Mouse (Mus musculus) CD4-positive, CD25-positive, alpha-beta regulatory T cell (primary cell): Measurements from ENCODE around the gene Gm42742. TPM values are rescaled to one million over a fixed set of nuclear protein-coding genes. Genes with fewer than 3 reads are reported as not detected.

Experiments used
- polyA plus RNA-seq: library from polyadenylated mRNA; unstranded; fragments of 100-300 nt; shearing (Covaris generic); gene quantifications from one replicate; pipeline ENCODE4 v1.2.1, GENCODE M21; 2017

The Gm42742 gene
- polyA plus RNA-seq = 42.9 TPM

GRCm38 (mm10) chr7:127020901-127021562 lies at the start of gene Gm42742, which contains the start of gene Prrt2:
Gene Gm42742 (minus strand): TSS chr7:127021097.
Gene Prrt2 (minus strand): TSS chr7:127021211.

DNA sequence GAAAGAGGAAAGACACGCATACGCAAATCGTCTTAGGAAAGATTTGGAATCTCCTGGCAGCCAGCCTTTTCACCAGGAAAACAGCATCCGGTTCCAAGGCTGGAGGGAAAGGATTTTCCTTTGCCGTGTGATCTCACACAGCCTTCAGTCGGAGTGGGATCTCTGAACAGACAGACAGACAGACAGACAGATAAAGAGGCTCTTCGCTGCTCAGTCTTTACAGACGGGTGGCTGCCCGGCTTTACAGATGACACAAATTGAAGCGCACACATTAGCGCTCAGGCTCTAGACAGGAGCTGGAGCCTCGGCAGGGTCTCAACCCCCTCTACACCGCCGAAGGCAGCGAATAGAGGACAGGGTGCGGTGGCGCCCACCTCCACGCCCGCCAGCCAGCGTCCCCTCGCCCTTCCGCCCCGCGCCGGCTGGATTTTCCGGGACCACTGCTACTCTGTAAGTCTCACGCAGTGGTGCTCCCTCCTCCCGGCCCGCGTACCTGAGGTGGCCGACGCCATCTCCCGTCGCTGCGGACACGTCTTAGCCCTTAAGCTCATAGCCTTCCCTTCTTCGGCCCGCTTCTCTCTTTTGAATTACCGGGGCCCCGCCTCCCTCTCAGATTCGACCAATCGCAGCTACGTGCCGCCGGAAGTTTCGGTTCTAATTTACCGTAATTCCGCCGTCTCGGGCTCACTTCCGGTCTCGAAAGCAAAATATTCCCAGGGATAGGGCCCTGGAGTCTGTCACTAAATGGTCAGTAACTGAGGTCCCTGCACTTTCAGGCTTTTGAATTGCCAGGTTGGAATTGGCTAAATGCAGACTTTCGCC lies 21.2 kb upstream of the Gm42742 start, which contains the start of gene Kif22:
Kif22 (minus strand) TSS at position 621 of the 822 bp plus-strand sequence.

DNA sequence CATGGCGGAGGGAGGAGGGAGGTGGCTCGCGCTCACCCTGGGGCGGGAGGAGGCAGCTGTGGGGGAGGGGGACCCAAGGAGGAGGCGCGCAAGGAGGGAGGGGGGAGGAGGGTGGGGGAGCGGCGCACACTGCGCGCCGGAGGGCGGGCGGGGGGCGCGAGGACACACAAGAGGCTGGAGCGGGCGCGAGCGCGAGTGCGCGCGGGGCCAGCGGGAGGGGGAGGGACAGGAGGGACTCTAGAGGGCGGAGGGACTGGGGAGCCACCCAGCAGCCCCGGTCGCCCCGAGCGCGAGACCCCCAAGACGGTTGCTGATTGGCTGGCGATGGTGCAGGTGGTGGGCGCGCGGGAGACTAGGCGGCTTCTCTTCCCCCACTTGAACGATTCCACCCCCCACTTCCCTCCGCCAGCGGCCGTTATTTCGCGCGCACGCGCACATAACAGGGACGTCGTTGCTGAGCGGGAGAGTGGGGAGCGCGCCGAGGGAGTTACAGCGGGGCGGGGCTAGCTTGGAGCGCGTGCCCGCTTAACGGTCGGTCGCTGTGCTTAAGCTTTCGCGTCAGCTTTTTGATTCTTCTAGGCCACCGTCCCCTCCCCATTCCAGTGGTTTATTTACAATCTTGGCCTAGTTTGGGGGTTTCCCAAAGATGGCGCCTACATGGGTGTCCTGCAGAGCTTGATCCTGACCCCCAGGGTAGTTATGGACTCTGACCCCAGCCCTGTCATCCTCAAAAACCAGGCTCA lies 6.3 kb upstream of the Gm42742 start, which contains the start of gene Maz:
Maz (minus strand) TSS at position 54 of the 743 bp plus-strand sequence.

DNA sequence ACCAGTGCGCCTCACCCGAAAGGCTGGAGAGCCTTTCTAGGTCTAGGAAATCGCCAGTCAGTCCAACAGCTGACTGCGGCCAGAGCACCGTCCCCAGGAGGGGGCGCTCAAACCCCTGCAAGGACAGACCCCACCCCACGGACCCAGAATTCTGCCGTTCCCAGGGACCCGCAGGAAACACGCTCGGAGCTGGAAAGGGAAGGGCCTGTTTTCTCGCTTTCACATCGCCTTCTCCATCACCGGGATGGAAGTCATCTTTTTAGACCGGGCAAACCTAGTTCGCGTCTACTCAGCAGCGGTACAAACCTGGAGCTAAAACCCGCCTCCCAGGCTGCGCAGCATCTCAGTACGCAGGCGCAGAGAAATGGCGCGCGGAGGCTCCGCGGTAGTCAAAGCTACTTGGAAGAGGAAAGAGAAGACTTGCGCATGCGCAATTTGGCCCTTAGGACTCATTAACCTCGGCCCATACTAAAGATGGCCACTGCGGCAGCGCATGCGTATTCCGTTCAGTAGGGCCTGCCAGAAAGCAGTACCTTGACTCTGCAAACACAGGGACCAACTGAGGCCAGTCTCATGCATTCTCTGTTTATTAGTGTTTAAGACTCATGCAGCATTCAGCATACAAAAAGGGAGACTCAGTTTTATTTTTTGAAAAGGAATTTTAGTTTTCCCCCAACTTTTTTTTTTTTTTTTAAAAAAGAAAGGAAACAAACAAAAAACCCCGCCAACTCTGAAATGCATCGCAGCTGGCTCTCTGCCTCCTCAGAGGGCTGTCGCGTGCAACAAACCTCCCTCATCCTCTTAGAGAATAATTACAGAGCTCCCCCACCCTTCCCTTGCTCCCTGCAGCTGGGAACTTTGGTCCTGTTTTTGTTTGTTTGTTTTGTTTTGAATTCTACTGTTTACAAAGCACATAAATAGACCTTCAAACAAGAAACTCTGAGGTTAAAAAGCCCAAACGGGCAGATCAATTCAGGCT lies 3.6 kb downstream of the Gm42742 start, which contains the start of gene Pagr1a:
Pagr1a (minus strand) TSS at position 382 of the 979 bp plus-strand sequence.

GRCm38 (mm10) chr7:127016481-127016485 lies 4.6 kb downstream of the Gm42742 start, which contains the start of gene Pagr1b:
Gene Pagr1b (minus strand): TSS chr7:127016484.

GRCm38 (mm10) chr7:127014320-127014719 lies 6.6 kb downstream of the Gm42742 start, which contains the start of gene Mvp:
Gene Mvp (minus strand): TSS chr7:127014621.

DNA sequence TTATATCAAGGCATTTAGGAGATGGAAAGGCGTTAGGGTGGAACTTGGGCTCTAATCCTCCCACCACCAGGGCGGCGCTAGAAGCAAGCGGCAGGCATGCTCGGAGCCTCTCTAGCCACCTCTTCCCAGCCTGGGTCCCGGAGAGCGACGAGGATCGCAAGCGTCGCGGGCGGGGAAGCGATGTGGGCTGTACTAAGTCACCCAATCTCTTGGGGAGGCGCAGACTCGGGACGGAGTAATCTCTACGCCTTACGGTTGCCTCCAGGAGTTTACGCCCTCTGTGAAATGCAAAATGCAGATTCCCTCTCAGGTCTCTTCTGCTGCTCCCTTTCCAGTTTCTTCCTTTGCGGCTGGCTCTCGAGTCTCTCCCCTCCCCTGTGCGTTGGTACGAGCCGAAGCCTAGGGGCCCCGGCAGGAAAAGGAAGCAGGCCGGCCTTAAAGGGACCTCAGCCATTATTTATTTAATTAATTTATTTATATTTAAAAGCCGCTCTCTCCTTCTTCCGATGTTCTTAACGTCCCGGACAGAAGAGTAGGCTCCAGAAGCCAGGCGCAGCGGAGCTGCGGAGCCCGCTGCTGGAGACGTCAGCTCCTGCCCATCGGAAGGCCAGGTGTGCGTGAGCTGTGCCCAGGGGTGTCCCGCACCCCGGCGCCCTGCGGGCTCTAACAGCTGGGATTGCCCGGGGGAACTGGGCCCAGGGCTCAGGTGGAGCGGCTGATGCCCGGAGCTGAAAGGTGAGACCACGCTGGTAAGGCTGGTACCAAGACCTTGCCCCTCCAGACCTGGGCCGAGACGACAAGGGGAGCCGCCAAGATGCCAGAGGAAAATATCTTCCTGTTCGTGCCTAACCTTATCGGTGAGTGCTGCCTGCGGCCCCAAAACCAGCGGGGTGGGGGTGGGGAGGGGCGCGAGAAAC lies 44.7 kb downstream of the Gm42742 start, which contains the start of gene Cdiptos:
Cdiptos (minus strand) TSS at position 149 of the 917 bp plus-strand sequence.

GRCm38 (mm10) chr7:126975893-126975949 lies 45.2 kb downstream of the Gm42742 start, which contains the start of gene Cdipt:
Gene Cdipt (plus strand): TSS chr7:126975914.

Other genes starting within 250 kb of the Gm42742 start
- gene Ypel3, start 244.1 kb downstream of the Gm42742 start, polyA plus RNA-seq = 606 TPM
- 4.3 TPM for gene Tbx6, start 239.6 kb downstream of the Gm42742 start, polyA plus RNA-seq
- 417 TPM for gene Ppp4c, start 228.6 kb downstream of the Gm42742 start, polyA plus RNA-seq
- gene Fam57b, start 223.4 kb downstream of the Gm42742 start, polyA plus RNA-seq = not detected
- not detected for gene 4930451I11Rik, start 189.5 kb downstream of the Gm42742 start, polyA plus RNA-seq
- gene Doc2a, start 173.7 kb downstream of the Gm42742 start, polyA plus RNA-seq = 0.14 TPM
- 7.3 TPM for gene Hirip3, start 159.1 kb downstream of the Gm42742 start, polyA plus RNA-seq
- 95.0 TPM for gene Ino80e, start 158.7 kb downstream of the Gm42742 start, polyA plus RNA-seq
- gene Taok2, start 136.4 kb downstream of the Gm42742 start, polyA plus RNA-seq = 45.7 TPM
- 44.7 TPM for gene Tmem219, start 98.2 kb downstream of the Gm42742 start, polyA plus RNA-seq
- gene Kctd13, start 92.2 kb downstream of the Gm42742 start, polyA plus RNA-seq = 39.8 TPM
- gene Asphd1, start 71.5 kb downstream of the Gm42742 start, polyA plus RNA-seq = 0.18 TPM
- gene Sez6l2, start 70.5 kb downstream of the Gm42742 start, polyA plus RNA-seq = 1.4 TPM
- gene Cdipt, start 45.2 kb downstream of the Gm42742 start, polyA plus RNA-seq = 306 TPM
- 0.89 TPM for gene Cdiptos, start 45.0 kb downstream of the Gm42742 start, polyA plus RNA-seq
- 39.6 TPM for gene Mvp, start 6.5 kb downstream of the Gm42742 start, polyA plus RNA-seq
- gene Pagr1b, start 4.6 kb downstream of the Gm42742 start, polyA plus RNA-seq = 1.6 TPM
- gene Pagr1a, start 3.7 kb downstream of the Gm42742 start, polyA plus RNA-seq = 122 TPM
- gene Prrt2, start 114 bp upstream of the Gm42742 start, polyA plus RNA-seq = 14.4 TPM
- 176 TPM for gene Maz, start 5.9 kb upstream of the Gm42742 start, polyA plus RNA-seq
- gene Kif22, start 21.4 kb upstream of the Gm42742 start, polyA plus RNA-seq = 10.7 TPM
- not detected for gene Zg16, start 66.2 kb upstream of the Gm42742 start, polyA plus RNA-seq
- 327 TPM for gene AI467606, start 70.3 kb upstream of the Gm42742 start, polyA plus RNA-seq
- 25.5 TPM for gene Qprt, start 101.1 kb upstream of the Gm42742 start, polyA plus RNA-seq
- gene Spn, start 116.7 kb upstream of the Gm42742 start, polyA plus RNA-seq = 77.9 TPM
- 62.4 TPM for gene Cd2bp2, start 175.0 kb upstream of the Gm42742 start, polyA plus RNA-seq
- gene Tbc1d10b, start 187.4 kb upstream of the Gm42742 start, polyA plus RNA-seq = 73.5 TPM
- gene Mylpf, start 187.8 kb upstream of the Gm42742 start, polyA plus RNA-seq = 19.1 TPM
- gene Zfp553, start 212.0 kb upstream of the Gm42742 start, polyA plus RNA-seq = 26.6 TPM
- 541 TPM for gene Sept1, start 212.0 kb upstream of the Gm42742 start, polyA plus RNA-seq
- 14.6 TPM for gene Zfp771, start 223.2 kb upstream of the Gm42742 start, polyA plus RNA-seq
- 38.6 TPM for gene Dctpp1, start 239.6 kb upstream of the Gm42742 start, polyA plus RNA-seq